Mouse (Mus musculus): ENCODE measurements around the gene Gcsh. TPM values are rescaled to one million over a fixed set of nuclear protein-coding genes. Genes with fewer than 3 reads are reported as not detected.

The Gcsh gene
- 108 and 109 TPM in 2 replicates for polyA plus RNA-seq (2016; fragmentation: Nextera tagmentation; extraction: Ambion mirVana)

DNA sequence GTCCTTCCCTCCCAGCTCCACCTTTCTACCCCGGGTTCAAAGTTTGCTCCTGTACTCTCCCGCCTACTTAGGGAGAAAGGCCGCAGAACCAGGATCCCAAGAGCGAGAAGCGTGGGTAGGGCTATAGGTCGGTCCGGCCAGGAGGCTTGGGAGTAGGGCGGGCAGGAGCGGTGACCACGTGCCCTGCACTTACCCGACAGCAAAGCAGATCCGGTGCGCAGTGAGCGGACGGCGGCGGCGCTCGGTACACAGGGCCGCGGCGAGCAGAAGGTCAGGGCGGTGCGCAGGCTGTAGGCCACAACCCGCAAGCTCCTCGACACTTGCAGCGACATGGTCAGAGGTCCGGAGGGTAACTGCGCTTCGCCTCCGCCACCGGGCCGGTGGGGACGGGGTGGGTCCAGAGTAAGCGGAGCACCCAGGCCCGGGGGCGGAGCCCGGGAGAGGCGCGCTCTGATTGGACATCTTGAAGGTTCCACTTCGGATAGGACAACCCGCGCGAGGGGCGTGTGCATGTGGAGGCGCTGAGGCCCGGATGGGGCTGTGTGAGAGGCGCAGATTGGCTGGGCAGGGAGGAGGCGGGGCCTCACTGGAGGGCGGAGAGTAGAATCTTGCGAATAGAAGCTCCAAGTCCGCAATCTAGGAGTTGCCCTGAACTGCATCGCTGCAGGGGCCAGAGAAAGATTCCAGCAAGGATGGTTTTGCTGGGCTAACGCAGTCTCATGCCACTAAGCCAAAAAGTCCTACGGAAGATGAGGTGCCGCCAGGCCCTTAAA lies at the start of gene Gcsh:
Gene Gcsh (minus strand): TSS at position 443 of the 773 bp plus-strand sequence.
- Histone ChIP-seq H3K4me1 (peaks cover 11% of the 10 kb centered on the region; the same call in 1 of the 2 replicates), H3K9me3 (no peaks in the 10 kb centered on the region), H3K27me3 (replicated peaks) (no peaks in the 10 kb centered on the region), H3K4me2 (replicated peaks) (peak within 1 kb of the TSS; percentile 89), H3K4me3 (peak within 1 kb of the TSS; percentile 67), H3K9ac (peak within 1 kb of the TSS; percentile 56), H3K27ac (no peak within 1 kb of the TSS), H3K36me3 (no peaks in the 10 kb centered on the region)
- under 1% methylated on average over 56 of the region's 56 CpGs for WGBS
- peak; percentile 100 for ATAC-seq (ENCODE audit: low FRiP score, low read depth)

GRCm38 (mm10) chr8:117039843-117040242 lies 46.5 kb upstream of the Gcsh start:
- H3K27ac ChIP-seq: no peak overlapping the region
- H3K9me3 ChIP-seq: no peaks in the 10 kb centered on the region
- H3K9ac ChIP-seq: no peak overlapping the region
- H3K27me3 ChIP-seq (replicated peaks): no peaks in the 10 kb centered on the region
- no peak overlapping the region for H3K4me2 ChIP-seq (replicated peaks)
- WGBS: 43% methylated on average over 7 of the region's 7 CpGs
- no peak for ATAC-seq (ENCODE audit: low FRiP score, low read depth)
- H3K4me1 ChIP-seq: peaks cover 9% of the 10 kb centered on the region
- H3K4me3 ChIP-seq: no peak overlapping the region
- H3K36me3 ChIP-seq: no peaks in the 10 kb centered on the region

GRCm38 (mm10) chr8:117037374-117037935 lies 44.1 kb upstream of the Gcsh start:
- Histone ChIP-seq H3K4me1 (peaks cover 9% of the 10 kb centered on the region), H3K4me2 (replicated peaks) (no peak overlapping the region), H3K9ac (no peak overlapping the region), H3K4me3 (no peak overlapping the region), H3K27ac (no peak overlapping the region), H3K36me3 (no peaks in the 10 kb centered on the region), H3K9me3 (no peaks in the 10 kb centered on the region), H3K27me3 (replicated peaks) (no peaks in the 10 kb centered on the region)
- 84% methylated on average over 7 of the region's 7 CpGs for WGBS
- no peak for ATAC-seq (ENCODE audit: low FRiP score, low read depth)

DNA sequence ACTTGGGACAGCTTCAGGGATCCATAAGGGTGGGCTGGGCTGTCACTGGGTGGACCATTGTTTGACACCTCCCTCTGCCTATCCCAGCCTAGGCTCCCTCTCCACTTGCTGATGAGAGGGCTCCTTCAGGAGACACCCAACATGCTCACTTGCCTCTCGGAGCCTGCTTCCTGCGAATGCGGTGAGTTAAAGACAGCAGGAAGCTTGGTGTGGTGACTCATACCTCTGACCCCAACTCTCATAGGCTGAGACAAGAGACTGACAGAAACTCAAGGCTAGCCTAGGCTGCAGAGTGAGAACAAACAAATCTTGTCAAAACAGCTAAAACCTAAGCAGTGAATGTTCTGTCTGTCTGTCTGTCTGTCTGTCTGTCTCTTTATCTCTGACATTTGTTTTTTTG lies 40.1 kb upstream of the Gcsh start:
- ATAC-seq (ENCODE audit: low FRiP score, low read depth): no peak
- Histone ChIP-seq H3K4me3 (no peak overlapping the region), H3K4me1 (no peaks in the 10 kb centered on the region), H3K4me2 (replicated peaks) (no peak overlapping the region), H3K36me3 (no peaks in the 10 kb centered on the region), H3K9me3 (no peaks in the 10 kb centered on the region), H3K9ac (no peak overlapping the region), H3K27me3 (replicated peaks) (no peaks in the 10 kb centered on the region), H3K27ac (no peak overlapping the region)
- 84% methylated on average over 3 of the region's 3 CpGs for WGBS

DNA sequence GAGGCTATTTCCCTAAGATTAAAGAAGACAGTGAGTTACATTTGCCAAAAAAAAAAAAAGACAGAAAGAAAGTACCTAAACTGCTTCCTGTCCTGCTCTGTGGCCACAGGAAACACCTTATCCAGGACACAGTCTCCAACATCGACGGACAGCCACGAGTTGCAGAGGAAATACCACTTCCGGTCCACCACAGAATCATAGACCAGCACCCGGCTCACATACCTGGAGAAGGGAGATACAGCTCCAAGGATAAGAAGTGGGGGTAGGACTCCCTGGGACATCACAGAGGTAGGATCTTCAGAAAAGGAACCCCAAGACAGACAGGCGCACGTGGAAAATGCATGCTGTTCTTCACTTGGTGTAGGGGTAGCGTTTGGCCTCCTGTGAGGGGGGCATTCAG lies 39.3 kb upstream of the Gcsh start:
- WGBS: 87% methylated on average over 8 of the region's 8 CpGs
- ATAC-seq (ENCODE audit: low FRiP score, low read depth): no peak
- H3K9me3 ChIP-seq: no peaks in the 10 kb centered on the region

GRCm38 (mm10) chr8:117031476-117031875 lies 38.1 kb upstream of the Gcsh start:
- 69% methylated on average over 6 of the region's 6 CpGs for WGBS
- Histone ChIP-seq H3K9me3 (no peaks in the 10 kb centered on the region), H3K4me1 (no peaks in the 10 kb centered on the region), H3K36me3 (no peaks in the 10 kb centered on the region), H3K27ac (no peak overlapping the region), H3K27me3 (replicated peaks) (no peaks in the 10 kb centered on the region), H3K4me3 (no peak overlapping the region), H3K4me2 (replicated peaks) (no peak overlapping the region), H3K9ac (no peak overlapping the region)
- ATAC-seq (ENCODE audit: low FRiP score, low read depth): no peak

More for the DNA sequence above, 39.3 kb upstream of the Gcsh start:
- Histone ChIP-seq H3K4me1 (no peaks in the 10 kb centered on the region), H3K4me3 (no peak overlapping the region), H3K27ac (no peak overlapping the region), H3K9ac (no peak overlapping the region), H3K27me3 (replicated peaks) (no peaks in the 10 kb centered on the region), H3K36me3 (no peaks in the 10 kb centered on the region), H3K4me2 (replicated peaks) (no peak overlapping the region)

- no peaks in the 10 kb centered on the region for H3K9me3 ChIP-seq
- H3K4me1 ChIP-seq: no peaks in the 10 kb centered on the region
- H3K4me2 ChIP-seq (replicated peaks): no peak overlapping the region
- no peak overlapping the region for H3K4me3 ChIP-seq
- 92% methylated on average over 10 of the region's 10 CpGs for WGBS
- no peak overlapping the region for H3K9ac ChIP-seq
- H3K27ac ChIP-seq: no peak overlapping the region
- no peaks in the 10 kb centered on the region for H3K27me3 ChIP-seq (replicated peaks)
- H3K36me3 ChIP-seq: no peaks in the 10 kb centered on the region
- ATAC-seq (ENCODE audit: low FRiP score, low read depth): no peak
Measured at GRCm38 (mm10) chr8:117028686-117029085, 35.3 kb upstream of the Gcsh start.

- no peak overlapping the region for H3K4me2 ChIP-seq (replicated peaks)
- no peak overlapping the region for H3K4me3 ChIP-seq
- H3K36me3 ChIP-seq: no peaks in the 10 kb centered on the region
- 81% methylated on average over 5 of the region's 5 CpGs for WGBS
- H3K4me1 ChIP-seq: no peaks in the 10 kb centered on the region
- no peak overlapping the region for H3K27ac ChIP-seq
- H3K27me3 ChIP-seq (replicated peaks): no peaks in the 10 kb centered on the region
- no peaks in the 10 kb centered on the region for H3K9me3 ChIP-seq
- H3K9ac ChIP-seq: no peak overlapping the region
- ATAC-seq (ENCODE audit: low FRiP score, low read depth): no peak
Measured at GRCm38 (mm10) chr8:117027601-117028000, 34.3 kb upstream of the Gcsh start.

DNA sequence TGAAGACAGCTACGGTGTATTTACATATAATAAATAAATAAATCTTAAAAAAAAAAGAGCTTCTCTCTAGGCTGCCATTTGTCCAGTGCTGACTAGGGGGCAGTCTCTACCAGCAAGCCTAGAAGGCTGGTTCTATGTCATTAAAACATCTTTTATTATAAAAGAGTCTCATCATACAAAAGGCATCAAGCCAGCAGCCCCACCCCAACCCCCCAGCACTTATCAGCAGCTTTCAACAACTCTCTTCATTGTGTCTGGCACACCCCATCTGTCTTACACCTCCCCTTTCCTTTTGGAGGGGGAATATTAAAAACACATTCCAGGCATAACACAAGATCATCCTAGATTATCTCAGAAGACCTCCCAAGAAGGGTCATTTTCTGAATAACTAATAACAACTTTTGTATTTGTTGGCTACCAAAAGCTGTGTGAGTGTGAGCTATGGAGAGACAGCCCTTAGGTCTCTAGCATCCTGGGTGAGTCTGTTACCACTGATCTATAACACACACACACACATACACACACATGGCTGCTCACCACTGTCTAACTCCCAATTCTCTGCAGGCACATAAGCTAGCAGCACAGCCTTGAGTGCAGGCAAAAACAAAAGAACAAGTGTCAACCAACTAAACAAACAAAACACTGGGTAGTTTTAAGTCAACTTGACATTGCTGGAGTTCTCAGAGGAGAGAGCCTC lies 29.1 kb upstream of the Gcsh start:
- Histone ChIP-seq H3K27me3 (replicated peaks) (no peaks in the 10 kb centered on the region), H3K4me3 (no peak overlapping the region), H3K36me3 (no peaks in the 10 kb centered on the region), H3K27ac (no peak overlapping the region), H3K9me3 (no peaks in the 10 kb centered on the region), H3K9ac (no peak overlapping the region), H3K4me2 (replicated peaks) (no peak overlapping the region), H3K4me1 (no peaks in the 10 kb centered on the region)
- no peak for ATAC-seq (ENCODE audit: low FRiP score, low read depth)
- 74% methylated on average over 1 of the region's 1 CpGs for WGBS

GRCm38 (mm10) chr8:117019323-117020275 lies 26.3 kb upstream of the Gcsh start:
- Histone ChIP-seq H3K27me3 (replicated peaks) (no peaks in the 10 kb centered on the region), H3K36me3 (no peaks in the 10 kb centered on the region), H3K9me3 (no peaks in the 10 kb centered on the region), H3K27ac (no peak overlapping the region), H3K4me3 (no peak overlapping the region), H3K9ac (no peak overlapping the region), H3K4me1 (no peaks in the 10 kb centered on the region), H3K4me2 (replicated peaks) (no peak overlapping the region)
- WGBS: 89% methylated on average over 18 of the region's 18 CpGs
- ATAC-seq (ENCODE audit: low FRiP score, low read depth): no peak

DNA sequence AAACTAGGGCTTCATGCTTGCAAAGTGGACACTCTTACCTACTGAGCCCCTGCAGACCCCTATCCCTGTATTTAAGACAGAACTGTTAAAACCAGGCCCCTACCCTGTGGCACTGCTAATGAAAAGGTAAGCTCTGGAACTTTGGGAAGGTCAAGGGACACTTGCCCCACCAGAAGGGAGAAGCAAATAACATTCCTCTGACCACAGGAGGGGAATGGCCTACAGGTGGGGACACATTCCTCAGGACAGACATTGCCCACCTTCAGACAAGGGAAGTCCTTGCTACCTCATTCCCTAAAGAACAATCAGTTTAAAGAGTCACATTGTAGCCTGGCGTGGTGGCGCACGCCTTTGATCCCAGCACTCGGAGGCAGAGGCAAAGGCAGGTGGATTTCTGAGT lies 24.6 kb upstream of the Gcsh start:
- H3K36me3 ChIP-seq: no peaks in the 10 kb centered on the region
- WGBS: 92% methylated on average over 4 of the region's 4 CpGs
- ATAC-seq (ENCODE audit: low FRiP score, low read depth): no peak

GRCm38 (mm10) chr8:117017006-117017405 lies 23.7 kb upstream of the Gcsh start:
- Histone ChIP-seq H3K27me3 (replicated peaks) (no peaks in the 10 kb centered on the region), H3K4me1 (no peaks in the 10 kb centered on the region), H3K9me3 (no peaks in the 10 kb centered on the region), H3K4me2 (replicated peaks) (no peak overlapping the region), H3K27ac (no peak overlapping the region), H3K9ac (no peak overlapping the region), H3K4me3 (no peak overlapping the region), H3K36me3 (no peaks in the 10 kb centered on the region)
- no peak for ATAC-seq (ENCODE audit: low FRiP score, low read depth)
- 22% methylated on average over 8 of the region's 8 CpGs for WGBS

More for the DNA sequence above, 24.6 kb upstream of the Gcsh start:
- H3K4me2 ChIP-seq (replicated peaks): no peak overlapping the region
- no peaks in the 10 kb centered on the region for H3K4me1 ChIP-seq
- no peak overlapping the region for H3K4me3 ChIP-seq
- H3K9me3 ChIP-seq: no peaks in the 10 kb centered on the region
- H3K27ac ChIP-seq: no peak overlapping the region
- no peaks in the 10 kb centered on the region for H3K27me3 ChIP-seq (replicated peaks)
- H3K9ac ChIP-seq: no peak overlapping the region

Measured in neural tube, embryonic 12.5 days (tissue).